Mouse (Mus musculus): ENCODE results near the gene 1700029J07Rik. TPM values are rescaled to one million over a fixed set of nuclear protein-coding genes. Genes with fewer than 3 reads are reported as not detected.

1700029J07Rik gene
- 6.8 and 8.8 TPM in 2 replicates for total RNA-seq (2017)

- ATAC-seq (ENCODE audit: extremely low read depth, insufficient number of reproducible peaks, low FRiP score, poor library complexity, severe bottlenecking), result peak; percentile 96
Measured at GRCm38 (mm10) chr8:45975126-45975836, at the start of gene 1700029J07Rik, which contains the start of gene Ufsp2. 1700029J07Rik (minus strand) TSS chr8:45975252. Ufsp2 (plus strand) TSS chr8:45975528.

GRCm38 (mm10) chr8:46024392-46024791 is 49.3 kb upstream of the 1700029J07Rik start:
- no peak for ATAC-seq (ENCODE audit: extremely low read depth, insufficient number of reproducible peaks, low FRiP score, poor library complexity, severe bottlenecking)

- no peak for ATAC-seq (ENCODE audit: extremely low read depth, insufficient number of reproducible peaks, low FRiP score, poor library complexity, severe bottlenecking)
Measured at GRCm38 (mm10) chr8:46022758-46023157, 47.7 kb upstream of the 1700029J07Rik start.

- no peak for ATAC-seq (ENCODE audit: extremely low read depth, insufficient number of reproducible peaks, low FRiP score, poor library complexity, severe bottlenecking)
Measured at GRCm38 (mm10) chr8:46022203-46022602, 47.2 kb upstream of the 1700029J07Rik start.

GRCm38 (mm10) chr8:46010746-46011680 is 36.0 kb upstream of the 1700029J07Rik start:
- ATAC-seq (ENCODE audit: extremely low read depth, insufficient number of reproducible peaks, low FRiP score, poor library complexity, severe bottlenecking), result no peak

GRCm38 (mm10) chr8:46010306-46010705 is 35.3 kb upstream of the 1700029J07Rik start:
- no peak for ATAC-seq (ENCODE audit: extremely low read depth, insufficient number of reproducible peaks, low FRiP score, poor library complexity, severe bottlenecking)

GRCm38 (mm10) chr8:46007050-46007672 is 32.1 kb upstream of the 1700029J07Rik start:
- no peak for ATAC-seq (ENCODE audit: extremely low read depth, insufficient number of reproducible peaks, low FRiP score, poor library complexity, severe bottlenecking)

GRCm38 (mm10) chr8:46005596-46005995 is 30.5 kb upstream of the 1700029J07Rik start, which contains the start of gene Ankrd37:
Ankrd37 (minus strand) TSS chr8:46005707.
- no peak for ATAC-seq (ENCODE audit: extremely low read depth, insufficient number of reproducible peaks, low FRiP score, poor library complexity, severe bottlenecking)

- ATAC-seq (ENCODE audit: extremely low read depth, insufficient number of reproducible peaks, low FRiP score, poor library complexity, severe bottlenecking), result peak; percentile 94
Measured at GRCm38 (mm10) chr8:45999784-46000705, 25.0 kb upstream of the 1700029J07Rik start.

GRCm38 (mm10) chr8:45999138-45999783 is 24.2 kb upstream of the 1700029J07Rik start, which contains the start of gene Lrp2bp:
Lrp2bp (plus strand) TSS chr8:45999303.
- ATAC-seq (ENCODE audit: extremely low read depth, insufficient number of reproducible peaks, low FRiP score, poor library complexity, severe bottlenecking), result no peak

GRCm38 (mm10) chr8:45998228-45998627 is 23.2 kb upstream of the 1700029J07Rik start:
- no peak for ATAC-seq (ENCODE audit: extremely low read depth, insufficient number of reproducible peaks, low FRiP score, poor library complexity, severe bottlenecking)

GRCm38 (mm10) chr8:45995576-45995975 is 20.5 kb upstream of the 1700029J07Rik start:
- ATAC-seq (ENCODE audit: extremely low read depth, insufficient number of reproducible peaks, low FRiP score, poor library complexity, severe bottlenecking), result no peak

GRCm38 (mm10) chr8:45994111-45994510 is 19.1 kb upstream of the 1700029J07Rik start:
- peak; percentile 59; the same call in 1 of the 2 replicates for ATAC-seq (ENCODE audit: extremely low read depth, insufficient number of reproducible peaks, low FRiP score, poor library complexity, severe bottlenecking)

- ATAC-seq (ENCODE audit: extremely low read depth, insufficient number of reproducible peaks, low FRiP score, poor library complexity, severe bottlenecking), result peak; percentile 44; the same call in 1 of the 2 replicates
Measured at GRCm38 (mm10) chr8:45990631-45991310, 15.7 kb upstream of the 1700029J07Rik start.

- ATAC-seq (ENCODE audit: extremely low read depth, insufficient number of reproducible peaks, low FRiP score, poor library complexity, severe bottlenecking), result no peak
Measured at GRCm38 (mm10) chr8:45988189-45988588, 13.1 kb upstream of the 1700029J07Rik start.

GRCm38 (mm10) chr8:45986665-45987064 is 11.6 kb upstream of the 1700029J07Rik start:
- ATAC-seq (ENCODE audit: extremely low read depth, insufficient number of reproducible peaks, low FRiP score, poor library complexity, severe bottlenecking), result no peak

- ATAC-seq (ENCODE audit: extremely low read depth, insufficient number of reproducible peaks, low FRiP score, poor library complexity, severe bottlenecking), result no peak
Measured at GRCm38 (mm10) chr8:45975837-45976468, 901 bp upstream of the 1700029J07Rik start.

Data from neutrophil, adult 5-6 weeks (primary cell).